Mouse (Mus musculus): ENCODE measurements at regions not wholly inside any gene's neighbourhood (a gene's known extent, or its start where the extent isn't known, plus 50 kb on each side); places are given as distances from the start of the nearest gene placed in this dataset.

DNA sequence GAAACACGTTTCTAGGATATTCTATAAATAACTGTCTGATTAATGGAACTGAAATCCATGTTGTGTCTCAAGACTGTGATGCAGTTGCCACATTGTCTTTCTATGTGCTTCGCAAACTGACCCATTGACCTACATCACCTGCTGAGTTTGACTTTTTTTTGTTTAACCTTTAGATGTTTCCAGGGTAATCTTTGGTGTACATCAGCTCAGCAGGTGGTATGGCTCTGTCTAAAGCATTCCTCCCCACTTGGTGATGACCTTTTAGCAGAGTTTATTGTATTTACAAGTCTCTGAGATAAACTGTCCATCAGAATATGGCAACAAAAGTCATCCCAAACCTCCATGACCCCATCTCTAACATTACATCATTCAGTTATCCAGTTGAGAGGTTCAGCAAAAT lies 337.0 kb upstream of the 4930452B06Rik start:
- ATAC-seq (ENCODE audit: low FRiP score) (no peak), DNase-seq (ENCODE audit: low spot score) (no peak)
- Histone ChIP-seq H3K4me1 (ENCODE audit: insufficient read depth, low read length) (0 out of 2 replicates have a peak, but pooled peaks cover 4% of the 10 kb centered on the region), H3K9me3 (ENCODE audit: low read length) (no peaks in the 10 kb centered on the region), H3K27ac (ENCODE audit: low read depth, low read length) (no peak overlapping the region), H3K9ac (replicated peaks; ENCODE audit: low read length, poor library complexity, severe bottlenecking) (no peak overlapping the region), H3K27me3 (ENCODE audit: insufficient read depth, low read length) (no peaks in the 10 kb centered on the region), H3K36me3 (ENCODE audit: insufficient read depth, low read length) (no peaks in the 10 kb centered on the region), H3K4me3 (ENCODE audit: low read depth, low read length) (no peak overlapping the region), H3K4me2 (ENCODE audit: low read depth, low read length, poor library complexity, severe bottlenecking) (no peak overlapping the region)
- 52% methylated on average over 2 of the region's 2 CpGs for WGBS
- no peak for TF ChIP-seq CTCF (IDR thresholded peaks at IDR 0.05)

- Histone ChIP-seq H3K36me3 (ENCODE audit: insufficient read depth, low read length) (no peaks in the 10 kb centered on the region), H3K4me2 (ENCODE audit: low read depth, low read length, poor library complexity, severe bottlenecking) (no peak overlapping the region), H3K4me3 (ENCODE audit: low read depth, low read length) (no peak overlapping the region), H3K4me1 (ENCODE audit: insufficient read depth, low read length) (0 out of 2 replicates have a peak, but pooled peaks cover 4% of the 10 kb centered on the region), H3K27me3 (ENCODE audit: insufficient read depth, low read length) (no peaks in the 10 kb centered on the region), H3K9me3 (ENCODE audit: low read length) (no peaks in the 10 kb centered on the region), H3K9ac (replicated peaks; ENCODE audit: low read length, poor library complexity, severe bottlenecking) (no peak overlapping the region), H3K27ac (ENCODE audit: low read depth, low read length) (no peak overlapping the region)
- 69% methylated on average over 3 of the region's 3 CpGs for WGBS
- no peak for ATAC-seq (ENCODE audit: low FRiP score)
- no peak for DNase-seq (ENCODE audit: low spot score)
- TF ChIP-seq CTCF (IDR thresholded peaks at IDR 0.05): no peak
Observed at GRCm38 (mm10) chr14:9000408-9001092, 334.5 kb upstream of the 4930452B06Rik start.

DNA sequence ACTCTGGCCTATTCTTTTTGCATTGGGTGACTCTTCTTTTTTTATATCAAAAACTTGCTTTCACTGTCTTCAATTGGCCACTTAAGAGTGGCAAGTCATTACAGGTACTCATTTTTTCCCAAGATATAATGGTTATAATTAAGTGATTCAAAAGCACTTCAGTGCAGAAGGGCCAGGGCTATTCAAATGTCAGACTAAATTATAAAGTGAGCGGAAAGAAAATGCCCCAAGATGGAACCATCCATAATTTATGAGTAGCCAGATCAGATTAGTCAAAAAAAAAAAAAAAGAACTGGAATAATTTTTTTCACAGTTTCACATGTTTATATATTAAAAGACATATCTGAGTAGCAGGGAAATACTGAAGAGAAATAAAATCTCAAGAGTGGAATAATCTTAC lies 333.8 kb upstream of the 4930452B06Rik start:
- no peak for DNase-seq (ENCODE audit: low spot score)
- no peak for ATAC-seq (ENCODE audit: low FRiP score)
- Histone ChIP-seq H3K4me3 (ENCODE audit: low read depth, low read length) (no peak overlapping the region), H3K9ac (replicated peaks; ENCODE audit: low read length, poor library complexity, severe bottlenecking) (no peak overlapping the region), H3K4me2 (ENCODE audit: low read depth, low read length, poor library complexity, severe bottlenecking) (no peak overlapping the region), H3K36me3 (ENCODE audit: insufficient read depth, low read length) (no peaks in the 10 kb centered on the region), H3K9me3 (ENCODE audit: low read length) (no peaks in the 10 kb centered on the region), H3K4me1 (ENCODE audit: insufficient read depth, low read length) (0 out of 2 replicates have a peak, but pooled peaks cover 4% of the 10 kb centered on the region), H3K27me3 (ENCODE audit: insufficient read depth, low read length) (no peaks in the 10 kb centered on the region), H3K27ac (ENCODE audit: low read depth, low read length) (no peak overlapping the region)
- 31% methylated on average over 1 of the region's 1 CpGs for WGBS
- TF ChIP-seq CTCF (IDR thresholded peaks at IDR 0.05): no peak

DNA sequence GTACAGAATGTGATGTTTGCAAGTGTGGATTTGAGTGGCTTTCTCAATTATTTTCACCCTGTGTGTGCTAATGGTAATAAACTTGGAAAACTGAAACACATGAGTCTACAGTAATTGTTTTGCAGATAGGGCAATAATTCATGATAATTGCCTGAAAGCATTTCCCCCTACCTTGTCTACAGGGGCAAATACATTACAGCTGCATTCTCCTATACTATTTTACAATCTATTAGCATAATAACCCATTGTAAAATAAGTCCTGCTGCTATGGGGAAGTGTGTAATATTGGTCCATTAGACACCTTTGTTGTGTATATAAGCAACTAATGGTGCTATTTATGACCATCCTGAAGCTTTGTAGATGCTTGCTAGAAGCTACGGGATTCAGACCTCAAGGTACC lies 327.4 kb upstream of the 4930452B06Rik start:
- H3K27me3 ChIP-seq (ENCODE audit: insufficient read depth, low read length): no peaks in the 10 kb centered on the region
- no peaks in the 10 kb centered on the region for H3K36me3 ChIP-seq (ENCODE audit: insufficient read depth, low read length)
- no peak overlapping the region for H3K4me2 ChIP-seq (ENCODE audit: low read depth, low read length, poor library complexity, severe bottlenecking)
- no peaks in the 10 kb centered on the region for H3K9me3 ChIP-seq (ENCODE audit: low read length)
- DNase-seq (ENCODE audit: low spot score) (no peak), ATAC-seq (ENCODE audit: low FRiP score) (no peak)
- no peaks in the 10 kb centered on the region for H3K4me1 ChIP-seq (ENCODE audit: insufficient read depth, low read length)
- H3K27ac ChIP-seq (ENCODE audit: low read depth, low read length): no peak overlapping the region
- no peak overlapping the region for H3K9ac ChIP-seq (replicated peaks; ENCODE audit: low read length, poor library complexity, severe bottlenecking)
- no peak overlapping the region for H3K4me3 ChIP-seq (ENCODE audit: low read depth, low read length)
- TF ChIP-seq CTCF (IDR thresholded peaks at IDR 0.05): no peak
- 74% methylated on average over 1 of the region's 1 CpGs for WGBS

GRCm38 (mm10) chr14:8985086-8985793 lies 319.2 kb upstream of the 4930452B06Rik start:
- no peak for TF ChIP-seq CTCF (IDR thresholded peaks at IDR 0.05)
- no peak overlapping the region for H3K9ac ChIP-seq (replicated peaks; ENCODE audit: low read length, poor library complexity, severe bottlenecking)
- DNase-seq (ENCODE audit: low spot score): no peak
- H3K4me2 ChIP-seq (ENCODE audit: low read depth, low read length, poor library complexity, severe bottlenecking): no peak overlapping the region
- no peaks in the 10 kb centered on the region for H3K9me3 ChIP-seq (ENCODE audit: low read length)
- ATAC-seq (ENCODE audit: low FRiP score): no peak
- 94% methylated on average over 4 of the region's 4 CpGs for WGBS
- H3K36me3 ChIP-seq (ENCODE audit: insufficient read depth, low read length): no peaks in the 10 kb centered on the region
- H3K27me3 ChIP-seq (ENCODE audit: insufficient read depth, low read length): no peaks in the 10 kb centered on the region
- no peak overlapping the region for H3K4me3 ChIP-seq (ENCODE audit: low read depth, low read length)
- no peaks in the 10 kb centered on the region for H3K4me1 ChIP-seq (ENCODE audit: insufficient read depth, low read length)
- H3K27ac ChIP-seq (ENCODE audit: low read depth, low read length): no peak overlapping the region

- DNase-seq (ENCODE audit: low spot score) (no peak), ATAC-seq (ENCODE audit: low FRiP score) (no peak)
- Histone ChIP-seq H3K4me2 (ENCODE audit: low read depth, low read length, poor library complexity, severe bottlenecking) (no peak overlapping the region), H3K9me3 (ENCODE audit: low read length) (no peaks in the 10 kb centered on the region), H3K36me3 (ENCODE audit: insufficient read depth, low read length) (no peaks in the 10 kb centered on the region), H3K4me1 (ENCODE audit: insufficient read depth, low read length) (no peaks in the 10 kb centered on the region), H3K27me3 (ENCODE audit: insufficient read depth, low read length) (no peaks in the 10 kb centered on the region), H3K27ac (ENCODE audit: low read depth, low read length) (no peak overlapping the region), H3K9ac (replicated peaks; ENCODE audit: low read length, poor library complexity, severe bottlenecking) (no peak overlapping the region), H3K4me3 (ENCODE audit: low read depth, low read length) (no peak overlapping the region)
- WGBS: 55% methylated on average over 2 of the region's 2 CpGs
- TF ChIP-seq CTCF (IDR thresholded peaks at IDR 0.05): no peak
Observed at GRCm38 (mm10) chr14:8961554-8961953, 295.5 kb upstream of the 4930452B06Rik start.

Measured in midbrain, postnatal 0 days (tissue).